Mouse (Mus musculus) midbrain, embryonic 12.5 days (tissue): ENCODE measurements at regions not wholly inside any gene's neighbourhood (a gene's known extent, or its start where the extent isn't known, plus 50 kb on each side); places are given as distances from the start of the nearest gene placed in this dataset.

Source experiments
- ATAC-seq: fragments of 200-750 bp; cut with Nextera tagmentation; 2 replicates; pipeline ENCODE4 v1.8.0; 2017; ENCODE audit warnings: low read depth, moderate TSS enrichment, moderate library complexity; ENCODE audit not compliant: low FRiP score
- H3K27ac ChIP-seq: fragments of 300-500 bp; sonication (generic); replicated peaks from 2 replicates; pipeline ENCODE4 v1.5.1; 2016; ENCODE audit warnings: mild to moderate bottlenecking
- H3K27me3 ChIP-seq: fragments of 300-500 bp; sonication (generic); 2 replicates; pipeline ENCODE4 v1.6.1; 2016; ENCODE audit warnings: mild to moderate bottlenecking
- H3K36me3 ChIP-seq: fragments of 300-500 bp; sonication (generic); 2 replicates; pipeline ENCODE4 v1.6.1; 2016
- H3K4me1 ChIP-seq: fragments of 300-500 bp; sonication (generic); 2 replicates; pipeline ENCODE4 v1.6.1; 2016
- H3K4me2 ChIP-seq: fragments of 300-500 bp; sonication (generic); replicated peaks from 2 replicates; pipeline ENCODE4 v1.6.1; 2016; ENCODE audit warnings: mild to moderate bottlenecking, moderate library complexity
- H3K4me3 ChIP-seq: fragments of 300-500 bp; sonication (generic); 2 replicates; pipeline ENCODE4 v1.5.1; 2016; ENCODE audit warnings: mild to moderate bottlenecking
- H3K9ac ChIP-seq: fragments of 300-500 bp; sonication (generic); replicated peaks from 2 replicates; pipeline ENCODE4 v1.6.1; 2016; ENCODE audit warnings: mild to moderate bottlenecking, moderate library complexity
- H3K9me3 ChIP-seq: fragments of 300-500 bp; sonication (generic); 2 replicates; pipeline ENCODE4 v1.6.1; 2016; ENCODE audit warnings: mild to moderate bottlenecking
- WGBS: fragments of 180-500 bp; shearing (Covaris S2); methylation state at CpG from one replicate; pipeline ENCODE4 v1.1.7; 2016; 5-methylcytosine and 5-hydroxymethylcytosine counted together

GRCm38 (mm10) chr16:62208191-62208590 lies 578.4 kb downstream of the Nsun3 start:
- Histone ChIP-seq H3K27me3 (no peaks in the 10 kb centered on the region), H3K4me1 (no peaks in the 10 kb centered on the region), H3K4me2 (no peak overlapping the region), H3K9ac (no peak overlapping the region), H3K36me3 (no peaks in the 10 kb centered on the region), H3K27ac (no peak overlapping the region), H3K4me3 (no peak overlapping the region), H3K9me3 (no peaks in the 10 kb centered on the region)
- ATAC-seq: no peak
- 60% methylated on average over 1 of the region's 1 CpGs for WGBS

GRCm38 (mm10) chr16:62182988-62183387 lies 603.6 kb downstream of the Nsun3 start:
- Histone ChIP-seq H3K27ac (no peak overlapping the region), H3K4me3 (no peak overlapping the region)
- 0 out of 2 replicates have a peak, but pooled peaks have one; percentile 27 for ATAC-seq

More at GRCm38 (mm10) chr16:62182988-62183387, 603.6 kb downstream of the Nsun3 start:
- no peak overlapping the region for H3K9ac ChIP-seq
- H3K9me3 ChIP-seq: no peaks in the 10 kb centered on the region
- H3K4me2 ChIP-seq: no peak overlapping the region
- H3K4me1 ChIP-seq: no peaks in the 10 kb centered on the region
- H3K27me3 ChIP-seq: no peaks in the 10 kb centered on the region
- no peaks in the 10 kb centered on the region for H3K36me3 ChIP-seq
